Mouse (Mus musculus): ENCODE results near the gene Cfap61.
"Not testable (repeated sequence)": the region's sequence is repeated elsewhere in the genome, so short reads cannot be mapped to it uniquely, and the experiment has no call there.

The Cfap61 gene

GRCm38 (mm10) chr2:145934339-145935231 is at the start of gene Cfap61, which contains the start of gene Crnkl1:
Cfap61 (plus strand) TSS chr2:145934784.
Crnkl1 (minus strand) TSS chr2:145935014.
- in situ Hi-C loops (cut with MboI; ENCODE audit: low pct_unique_long_range_greater_than_20kb in 1 of 2, low sequenced_read_pairs in 2 of 2, unreplicated experiment in 1 of 2), result no loop called here

- in situ Hi-C loops (cut with MboI; ENCODE audit: low pct_unique_long_range_greater_than_20kb in 1 of 2, low sequenced_read_pairs in 2 of 2, unreplicated experiment in 1 of 2), result loop anchor here in 1 of 2 experiments (10.0 kb wide), 1 partner anchor 190 kb away; no protein-coding TSS in a partner anchor
Measured at GRCm38 (mm10) chr2:145884913-145885785, 49.4 kb upstream of the Cfap61 start.

- in situ Hi-C loops (cut with MboI; ENCODE audit: low pct_unique_long_range_greater_than_20kb in 1 of 2, low sequenced_read_pairs in 2 of 2, unreplicated experiment in 1 of 2), result loop anchor here in 1 of 2 experiments (10.0 kb wide), 1 partner anchor 193 kb away; no protein-coding TSS in a partner anchor
Measured at GRCm38 (mm10) chr2:145887937-145888765, 46.4 kb upstream of the Cfap61 start.

GRCm38 (mm10) chr2:145888766-145889480 is 45.7 kb upstream of the Cfap61 start:
- in situ Hi-C loops (cut with MboI; ENCODE audit: low pct_unique_long_range_greater_than_20kb in 1 of 2, low sequenced_read_pairs in 2 of 2, unreplicated experiment in 1 of 2), result loop anchor here in 1 of 2 experiments (10.0 kb wide), 1 partner anchor 194 kb away; no protein-coding TSS in a partner anchor

- in situ Hi-C loops (cut with MboI; ENCODE audit: low pct_unique_long_range_greater_than_20kb in 1 of 2, low sequenced_read_pairs in 2 of 2, unreplicated experiment in 1 of 2), result no loop called here
Measured at GRCm38 (mm10) chr2:145890571-145890970, 44.0 kb upstream of the Cfap61 start.

- in situ Hi-C loops (cut with MboI; ENCODE audit: low pct_unique_long_range_greater_than_20kb in 1 of 2, low sequenced_read_pairs in 2 of 2, unreplicated experiment in 1 of 2), result no loop called here
Measured at GRCm38 (mm10) chr2:145893756-145894155, 40.8 kb upstream of the Cfap61 start.

GRCm38 (mm10) chr2:145898106-145898505 is 36.5 kb upstream of the Cfap61 start:
- in situ Hi-C loops (cut with MboI; ENCODE audit: low pct_unique_long_range_greater_than_20kb in 1 of 2, low sequenced_read_pairs in 2 of 2, unreplicated experiment in 1 of 2), result no loop called here

- in situ Hi-C loops (cut with MboI; ENCODE audit: low pct_unique_long_range_greater_than_20kb in 1 of 2, low sequenced_read_pairs in 2 of 2, unreplicated experiment in 1 of 2), result not testable (repeated sequence)
Measured at GRCm38 (mm10) chr2:145900318-145900717, 34.3 kb upstream of the Cfap61 start.

- in situ Hi-C loops (cut with MboI; ENCODE audit: low pct_unique_long_range_greater_than_20kb in 1 of 2, low sequenced_read_pairs in 2 of 2, unreplicated experiment in 1 of 2), result no loop called here
Measured at GRCm38 (mm10) chr2:145901861-145902260, 32.7 kb upstream of the Cfap61 start, which contains the start of gene Naa20. Naa20 (plus strand) TSS chr2:145902099.

- in situ Hi-C loops (cut with MboI; ENCODE audit: low pct_unique_long_range_greater_than_20kb in 1 of 2, low sequenced_read_pairs in 2 of 2, unreplicated experiment in 1 of 2), result no loop called here
Measured at GRCm38 (mm10) chr2:145903061-145903901, 31.3 kb upstream of the Cfap61 start.

GRCm38 (mm10) chr2:145903983-145904616 is 30.5 kb upstream of the Cfap61 start:
- in situ Hi-C loops (cut with MboI; ENCODE audit: low pct_unique_long_range_greater_than_20kb in 1 of 2, low sequenced_read_pairs in 2 of 2, unreplicated experiment in 1 of 2), result no loop called here

GRCm38 (mm10) chr2:145905156-145905555 is 29.4 kb upstream of the Cfap61 start:
- in situ Hi-C loops (cut with MboI; ENCODE audit: low pct_unique_long_range_greater_than_20kb in 1 of 2, low sequenced_read_pairs in 2 of 2, unreplicated experiment in 1 of 2), result no loop called here

- in situ Hi-C loops (cut with MboI; ENCODE audit: low pct_unique_long_range_greater_than_20kb in 1 of 2, low sequenced_read_pairs in 2 of 2, unreplicated experiment in 1 of 2), result not testable (repeated sequence)
Measured at GRCm38 (mm10) chr2:145905884-145906283, 28.7 kb upstream of the Cfap61 start.

GRCm38 (mm10) chr2:145920941-145921650 is 13.5 kb upstream of the Cfap61 start:
- in situ Hi-C loops (cut with MboI; ENCODE audit: low pct_unique_long_range_greater_than_20kb in 1 of 2, low sequenced_read_pairs in 2 of 2, unreplicated experiment in 1 of 2), result no loop called here

GRCm38 (mm10) chr2:145936975-145937374 is 2.4 kb downstream of the Cfap61 start:
- in situ Hi-C loops (cut with MboI; ENCODE audit: low pct_unique_long_range_greater_than_20kb in 1 of 2, low sequenced_read_pairs in 2 of 2, unreplicated experiment in 1 of 2), result no loop called here

GRCm38 (mm10) chr2:145941403-145941802 is 6.8 kb downstream of the Cfap61 start:
- in situ Hi-C loops (cut with MboI; ENCODE audit: low pct_unique_long_range_greater_than_20kb in 1 of 2, low sequenced_read_pairs in 2 of 2, unreplicated experiment in 1 of 2), result no loop called here
